Mouse (Mus musculus): ENCODE data around the gene Cd300ld. TPM values are rescaled to one million over a fixed set of nuclear protein-coding genes. Genes with fewer than 3 reads are reported as not detected.

Gene Cd300ld
- polyA plus RNA-seq, 1 experiment from 2014 or later: not detected

- Histone ChIP-seq H3K27me3 (replicated peaks) (0 out of 2 replicates have a peak, but pooled peaks cover 2% of the 10 kb centered on the region), H3K36me3 (no peaks in the 10 kb centered on the region), H3K9me3 (replicated peaks) (no peaks in the 10 kb centered on the region), H3K9ac (replicated peaks) (no peak overlapping the region), H3K4me2 (no peak overlapping the region), H3K4me3 (replicated peaks) (no peak overlapping the region), H3K4me1 (no peaks in the 10 kb centered on the region), H3K27ac (replicated peaks) (no peak overlapping the region)
- ATAC-seq (ENCODE audit: low FRiP score): no peak
- WGBS: 82% methylated on average over 4 of the region's 4 CpGs
These were observed 56.1 kb downstream of the Cd300ld start for GRCm38 (mm10) chr11:114933591-114933990.

Other genes with a start within 250 kb of the Cd300ld start
- gene Kif19a, start 224.5 kb downstream of the Cd300ld start, polyA plus RNA-seq (2015; fragmentation: Nextera tagmentation; extraction: Ambion mirVana): 0.47 and 1.0 TPM in 2 replicates
- 14.8 and 21.3 TPM in 2 replicates for gene Btbd17, start 194.0 kb downstream of the Cd300ld start, polyA plus RNA-seq (2015; fragmentation: Nextera tagmentation; extraction: Ambion mirVana)
- not detected in 2 replicates for gene Gpr142, start 191.0 kb downstream of the Cd300ld start, polyA plus RNA-seq (2015; fragmentation: Nextera tagmentation; extraction: Ambion mirVana)
- 8.8 and 12.0 TPM in 2 replicates for gene Gprc5c, start 138.8 kb downstream of the Cd300ld start, polyA plus RNA-seq (2015; fragmentation: Nextera tagmentation; extraction: Ambion mirVana)
- 0.59 and 1.3 TPM in 2 replicates for gene Cd300a, start 99.9 kb downstream of the Cd300ld start, polyA plus RNA-seq (2015; fragmentation: Nextera tagmentation; extraction: Ambion mirVana)
- gene Cd300lb, start 55.5 kb downstream of the Cd300ld start, polyA plus RNA-seq (2015; fragmentation: Nextera tagmentation; extraction: Ambion mirVana): 0.05 and 0.28 TPM in 2 replicates
- not detected in 2 replicates for gene Cd300c, start 20.8 kb downstream of the Cd300ld start, polyA plus RNA-seq (2015; fragmentation: Nextera tagmentation; extraction: Ambion mirVana)
- 2.0 and 2.2 TPM in 2 replicates for gene Cd300c2, start 12.0 kb upstream of the Cd300ld start, polyA plus RNA-seq (2015; fragmentation: Nextera tagmentation; extraction: Ambion mirVana)
- not detected in 2 replicates for gene Cd300ld2, start 26.3 kb upstream of the Cd300ld start, polyA plus RNA-seq (2015; fragmentation: Nextera tagmentation; extraction: Ambion mirVana)
- gene Cd300ld4, start 37.1 kb upstream of the Cd300ld start, polyA plus RNA-seq (2015; fragmentation: Nextera tagmentation; extraction: Ambion mirVana): not detected in 2 replicates
- not detected in 2 replicates for gene Cd300ld5, start 47.8 kb upstream of the Cd300ld start, polyA plus RNA-seq (2015; fragmentation: Nextera tagmentation; extraction: Ambion mirVana)
- not detected in 2 replicates for gene Cd300ld3, start 58.5 kb upstream of the Cd300ld start, polyA plus RNA-seq (2015; fragmentation: Nextera tagmentation; extraction: Ambion mirVana)
- 0.06 TPM in 1 of 2 replicates, not detected in the other for gene Cd300e, start 72.3 kb upstream of the Cd300ld start, polyA plus RNA-seq (2015; fragmentation: Nextera tagmentation; extraction: Ambion mirVana)
- gene Rab37, start 101.5 kb upstream of the Cd300ld start, polyA plus RNA-seq (2015; fragmentation: Nextera tagmentation; extraction: Ambion mirVana): 0.93 and 4.3 TPM in 2 replicates
- gene Cd300lf, start 144.1 kb upstream of the Cd300ld start, polyA plus RNA-seq (2015; fragmentation: Nextera tagmentation; extraction: Ambion mirVana): 0.20 and 0.27 TPM in 2 replicates
- 45.5 and 80.6 TPM in 2 replicates for gene Slc9a3r1, start 173.4 kb upstream of the Cd300ld start, polyA plus RNA-seq (2015; fragmentation: Nextera tagmentation; extraction: Ambion mirVana)
- gene Tmem104, start 197.6 kb upstream of the Cd300ld start, polyA plus RNA-seq (2015; fragmentation: Nextera tagmentation; extraction: Ambion mirVana): 11.7 TPM in 2 replicates
- gene Nat9, start 197.9 kb upstream of the Cd300ld start, polyA plus RNA-seq (2015; fragmentation: Nextera tagmentation; extraction: Ambion mirVana): 22.0 and 22.8 TPM in 2 replicates